Mouse (Mus musculus) embryo, embryonic 11.5 days (tissue): ENCODE measurements around the gene Gtf2f2.
"Not testable (repeated sequence)": the region's sequence is repeated elsewhere in the genome, so short reads cannot be mapped to it uniquely, and the experiment has no call there.

Experiments
- DNase-seq: peaks from one replicate; pipeline ENCODE4 v3.0.0-alpha.2; 2012; ENCODE audit warnings: low read depth, low spot score

Gene Gtf2f2

GRCm38 (mm10) chr14:75998082-75998481 is 12.6 kb downstream of the Gtf2f2 start:
- no peak for DNase-seq

- DNase-seq, result no peak
Measured at GRCm38 (mm10) chr14:75992371-75992770, 18.3 kb downstream of the Gtf2f2 start.

GRCm38 (mm10) chr14:75990936-75991335 is 19.7 kb downstream of the Gtf2f2 start:
- DNase-seq, result no peak

- no peak for DNase-seq
Measured at GRCm38 (mm10) chr14:75989168-75989567, 21.5 kb downstream of the Gtf2f2 start.

- DNase-seq, result no peak
Measured at GRCm38 (mm10) chr14:75986878-75987483, 23.7 kb downstream of the Gtf2f2 start.

- no peak for DNase-seq
Measured at GRCm38 (mm10) chr14:75985112-75985511, 25.6 kb downstream of the Gtf2f2 start.

- DNase-seq, result no peak
Measured at GRCm38 (mm10) chr14:75983891-75984290, 26.8 kb downstream of the Gtf2f2 start.

GRCm38 (mm10) chr14:75981231-75981630 is 29.4 kb downstream of the Gtf2f2 start:
- DNase-seq, result no peak

GRCm38 (mm10) chr14:75976107-75976506 is 34.6 kb downstream of the Gtf2f2 start:
- no peak for DNase-seq

- DNase-seq, result no peak
Measured at GRCm38 (mm10) chr14:75967291-75967690, 43.4 kb downstream of the Gtf2f2 start.

- no peak for DNase-seq
Measured at GRCm38 (mm10) chr14:75964433-75964832, 46.2 kb downstream of the Gtf2f2 start.

GRCm38 (mm10) chr14:75964000-75964399 is 46.7 kb downstream of the Gtf2f2 start:
- DNase-seq, result no peak

GRCm38 (mm10) chr14:75963215-75963614 is 47.5 kb downstream of the Gtf2f2 start:
- DNase-seq, result no peak

GRCm38 (mm10) chr14:75962250-75962649 is 48.4 kb downstream of the Gtf2f2 start:
- DNase-seq, result no peak

GRCm38 (mm10) chr14:75954766-75955165 is 55.9 kb downstream of the Gtf2f2 start, which contains the start of gene Kctd4:
TSS of gene Kctd4 (plus strand) at chr14:75955009.
- DNase-seq, result no peak

GRCm38 (mm10) chr14:75953011-75953410 is 57.7 kb downstream of the Gtf2f2 start:
- DNase-seq, result peak; percentile 29

GRCm38 (mm10) chr14:75947674-75948073 is 63.0 kb downstream of the Gtf2f2 start:
- DNase-seq, result no peak

- no peak for DNase-seq
Measured at GRCm38 (mm10) chr14:75942365-75942764, 68.3 kb downstream of the Gtf2f2 start.

- DNase-seq, result no peak
Measured at GRCm38 (mm10) chr14:75941500-75941899, 69.2 kb downstream of the Gtf2f2 start.

GRCm38 (mm10) chr14:75937714-75938113 is 73.0 kb downstream of the Gtf2f2 start:
- DNase-seq, result no peak

GRCm38 (mm10) chr14:75934359-75934758 is 76.3 kb downstream of the Gtf2f2 start:
- no peak for DNase-seq

- no peak for DNase-seq
Measured at GRCm38 (mm10) chr14:75931266-75931665, 79.4 kb downstream of the Gtf2f2 start.

GRCm38 (mm10) chr14:75929713-75930112 is 81.0 kb downstream of the Gtf2f2 start:
- not testable (repeated sequence) for DNase-seq
